Mouse (Mus musculus): ENCODE measurements around the gene Gm13275. TPM values are rescaled to one million over a fixed set of nuclear protein-coding genes. Genes with fewer than 3 reads are reported as not detected.
A peak's percentile ranks its signal among the peaks of the same experiment; 100 is the strongest.
"Not testable (repeated sequence)": the region's sequence is repeated elsewhere in the genome, so short reads cannot be mapped to it uniquely, and the experiment has no call there.

Gene Gm13275
- polyA plus RNA-seq, 1 experiment from 2014 or later, result not detected

DNA sequence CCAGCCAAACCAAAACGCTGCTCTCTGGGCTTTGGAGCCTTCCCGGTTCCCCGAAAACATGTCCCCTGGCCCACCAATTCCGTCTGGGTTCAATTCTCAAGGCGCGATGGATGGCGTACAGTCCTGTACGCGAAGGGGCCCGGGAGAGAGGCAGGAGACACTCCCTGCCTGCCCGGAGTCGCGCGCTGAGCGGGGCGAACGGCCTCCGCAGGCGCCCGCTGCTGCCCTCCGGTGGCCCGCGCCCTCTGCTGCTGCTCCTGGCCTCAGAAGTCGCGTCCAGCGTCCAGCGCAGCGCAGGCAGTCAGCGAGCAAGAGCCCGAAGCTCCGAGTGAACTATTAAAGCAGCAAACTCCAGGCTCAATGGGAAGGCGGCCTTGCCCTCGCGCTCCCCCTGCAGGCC, 11.5 kb downstream of the Gm13275 start:
- not testable (repeated sequence) for H3K9ac ChIP-seq (replicated peaks); H3K27ac ChIP-seq (ENCODE audit: low read depth); ATAC-seq; H3K27me3 ChIP-seq (ENCODE audit: insufficient read depth, low read length); DNase-seq; H3K9me3 ChIP-seq (ENCODE audit: low read length); H3K4me3 ChIP-seq (ENCODE audit: low read depth, low read length); H3K4me2 ChIP-seq (ENCODE audit: low read depth, low read length); H3K4me1 ChIP-seq (ENCODE audit: insufficient read depth); H3K36me3 ChIP-seq (replicated peaks; ENCODE audit: insufficient read depth, low read length)
- WGBS (ENCODE audit: insufficient replicate concordance), result no CpG with 5 or more reads among the region's 34 CpGs
- TF ChIP-seq CTCF (IDR thresholded peaks at IDR 0.05; ENCODE audit: low read depth), result peak; percentile 41

DNA sequence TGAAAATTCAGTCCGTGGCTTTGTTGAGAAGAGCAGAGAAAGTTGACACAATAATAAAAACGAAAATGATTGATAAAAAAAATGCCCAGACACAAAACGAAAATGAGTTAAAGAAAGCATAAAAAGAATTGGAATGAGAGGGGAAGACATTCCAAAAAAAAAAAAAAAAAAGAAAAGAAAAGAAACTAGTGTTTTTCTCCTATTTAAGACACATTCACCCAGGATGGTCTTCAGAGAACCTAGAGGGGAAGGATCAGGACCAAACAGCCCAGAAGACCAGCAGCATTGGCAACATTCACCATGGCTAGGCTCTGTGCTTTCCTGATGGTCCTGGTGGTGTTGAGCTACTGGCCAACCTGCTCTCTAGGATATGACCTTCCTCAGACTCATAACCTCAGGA, 21.6 kb downstream of the Gm13275 start, which contains the start of gene Ifna7:
Gene Ifna7, plus strand, starts transcription at position 301 of the 400 bp plus-strand sequence.
- H3K9ac ChIP-seq (replicated peaks), result no peak within 1 kb of the TSS
- H3K36me3 ChIP-seq (replicated peaks; ENCODE audit: insufficient read depth, low read length), result no peaks in the 10 kb centered on the region
- no peaks in the 10 kb centered on the region for H3K27me3 ChIP-seq (ENCODE audit: insufficient read depth, low read length)
- H3K4me1 ChIP-seq (ENCODE audit: insufficient read depth), result no peaks in the 10 kb centered on the region
- H3K4me2 ChIP-seq (ENCODE audit: low read depth, low read length), result no peak within 1 kb of the TSS
- 53% methylated on average over 3 of the region's 3 CpGs for WGBS (ENCODE audit: insufficient replicate concordance)
- ATAC-seq (no peak), DNase-seq (no peak)
- TF ChIP-seq CTCF (IDR thresholded peaks at IDR 0.05; ENCODE audit: low read depth) (no peak), EP300 (IDR thresholded peaks at IDR 0.05; ENCODE audit: low read depth) (no peak)
- no peak within 1 kb of the TSS for H3K27ac ChIP-seq (ENCODE audit: low read depth)
- no peak within 1 kb of the TSS for H3K4me3 ChIP-seq (ENCODE audit: low read depth, low read length)
- H3K9me3 ChIP-seq (ENCODE audit: low read length), result no peaks in the 10 kb centered on the region

DNA sequence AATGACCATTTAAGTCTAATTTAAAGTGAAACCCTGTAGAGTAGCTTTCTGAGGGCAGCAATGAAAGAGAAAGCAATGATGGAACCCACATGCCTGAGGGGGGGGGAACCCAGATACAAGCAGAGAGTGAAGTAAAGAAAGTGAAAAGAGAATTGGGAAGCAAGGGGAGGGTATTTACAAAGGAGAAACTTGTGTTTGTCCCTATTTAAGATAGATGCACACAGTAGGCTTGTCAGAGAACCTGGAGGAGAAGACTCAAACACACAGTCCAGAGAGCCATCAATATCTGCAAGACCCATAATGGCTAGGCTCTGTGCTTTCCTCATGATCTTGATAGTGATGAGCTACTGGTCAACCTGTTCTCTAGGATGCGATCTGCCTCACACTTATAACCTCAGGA, 25.4 kb downstream of the Gm13275 start, which contains the start of gene Ifna11:
Gene Ifna11, plus strand, starts transcription at position 301 of the 400 bp plus-strand sequence.
- Histone ChIP-seq H3K4me3 (ENCODE audit: low read depth, low read length) (no peak within 1 kb of the TSS), H3K36me3 (replicated peaks; ENCODE audit: insufficient read depth, low read length) (no peaks in the 10 kb centered on the region), H3K4me2 (ENCODE audit: low read depth, low read length) (no peak within 1 kb of the TSS), H3K9ac (replicated peaks) (no peak within 1 kb of the TSS), H3K9me3 (ENCODE audit: low read length) (no peaks in the 10 kb centered on the region), H3K27me3 (ENCODE audit: insufficient read depth, low read length) (no peaks in the 10 kb centered on the region), H3K4me1 (ENCODE audit: insufficient read depth) (no peaks in the 10 kb centered on the region), H3K27ac (ENCODE audit: low read depth) (no peak within 1 kb of the TSS)
- no peak for TF ChIP-seq CTCF (IDR thresholded peaks at IDR 0.05; ENCODE audit: low read depth)
- TF ChIP-seq EP300 (IDR thresholded peaks at IDR 0.05; ENCODE audit: low read depth), result no peak
- ATAC-seq (no peak), DNase-seq (no peak)
- 60% methylated on average over 1 of the region's 1 CpGs for WGBS (ENCODE audit: insufficient replicate concordance)

DNA sequence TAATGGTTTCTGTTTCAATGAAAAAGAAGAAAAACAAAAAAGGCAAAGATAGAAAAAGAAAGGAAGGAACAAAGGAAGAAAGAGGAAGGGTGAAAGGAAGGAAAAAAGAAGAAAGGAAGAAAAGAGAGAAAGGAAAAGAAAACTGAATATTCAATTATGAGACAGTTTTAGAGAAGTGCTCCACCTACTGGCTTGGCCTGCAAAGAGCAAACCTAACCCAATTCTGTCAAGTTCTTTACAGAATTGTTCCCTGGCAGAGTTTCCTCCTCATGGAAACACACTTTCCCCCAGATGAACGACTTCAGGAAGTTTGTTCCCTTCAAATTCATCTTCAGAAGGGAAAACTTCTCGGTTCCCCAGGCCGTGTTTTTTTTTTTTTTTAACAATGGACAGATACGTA, 28.7 kb downstream of the Gm13275 start:
- H3K27me3 ChIP-seq (ENCODE audit: insufficient read depth, low read length), result no peaks in the 10 kb centered on the region
- H3K4me2 ChIP-seq (ENCODE audit: low read depth, low read length), result no peak overlapping the region
- no peaks in the 10 kb centered on the region for H3K9me3 ChIP-seq (ENCODE audit: low read length)
- DNase-seq, result no peak
- no peaks in the 10 kb centered on the region for H3K36me3 ChIP-seq (replicated peaks; ENCODE audit: insufficient read depth, low read length)
- no peak for ATAC-seq
- no peak for TF ChIP-seq EP300 (IDR thresholded peaks at IDR 0.05; ENCODE audit: low read depth)
- peak; percentile 53 for TF ChIP-seq CTCF (IDR thresholded peaks at IDR 0.05; ENCODE audit: low read depth)
- no peak overlapping the region for H3K27ac ChIP-seq (ENCODE audit: low read depth)
- H3K4me1 ChIP-seq (ENCODE audit: insufficient read depth), result no peaks in the 10 kb centered on the region
- no peak overlapping the region for H3K4me3 ChIP-seq (ENCODE audit: low read depth, low read length)
- 23% methylated on average over 4 of the region's 4 CpGs for WGBS (ENCODE audit: insufficient replicate concordance)
- no peak overlapping the region for H3K9ac ChIP-seq (replicated peaks)

DNA sequence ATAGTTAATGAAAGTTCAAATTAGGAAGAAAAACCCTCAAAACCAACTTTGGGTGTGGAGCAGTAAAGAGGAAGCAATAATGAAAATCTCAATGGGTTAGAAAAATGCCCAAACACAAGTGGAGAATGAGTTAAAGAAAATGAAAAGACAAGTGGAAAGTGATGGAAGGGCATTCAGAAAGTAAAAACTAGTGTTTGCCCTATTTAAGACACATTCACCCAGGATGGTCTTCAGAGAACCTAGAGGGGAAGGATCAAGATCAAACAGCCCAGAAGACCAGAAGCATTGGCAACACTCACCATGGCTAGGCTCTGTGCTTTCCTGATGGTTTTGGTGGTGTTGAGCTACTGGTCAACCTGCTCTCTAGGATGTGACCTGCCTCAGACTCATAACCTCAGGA, 32.8 kb downstream of the Gm13275 start, which contains the start of gene Ifna6:
Gene Ifna6, plus strand, starts transcription at position 301 of the 400 bp plus-strand sequence.
- not testable (repeated sequence) for ATAC-seq; H3K36me3 ChIP-seq (replicated peaks; ENCODE audit: insufficient read depth, low read length); H3K4me1 ChIP-seq (ENCODE audit: insufficient read depth); H3K4me2 ChIP-seq (ENCODE audit: low read depth, low read length); H3K27me3 ChIP-seq (ENCODE audit: insufficient read depth, low read length); DNase-seq; H3K4me3 ChIP-seq (ENCODE audit: low read depth, low read length); H3K9ac ChIP-seq (replicated peaks); H3K9me3 ChIP-seq (ENCODE audit: low read length); H3K27ac ChIP-seq (ENCODE audit: low read depth)

DNA sequence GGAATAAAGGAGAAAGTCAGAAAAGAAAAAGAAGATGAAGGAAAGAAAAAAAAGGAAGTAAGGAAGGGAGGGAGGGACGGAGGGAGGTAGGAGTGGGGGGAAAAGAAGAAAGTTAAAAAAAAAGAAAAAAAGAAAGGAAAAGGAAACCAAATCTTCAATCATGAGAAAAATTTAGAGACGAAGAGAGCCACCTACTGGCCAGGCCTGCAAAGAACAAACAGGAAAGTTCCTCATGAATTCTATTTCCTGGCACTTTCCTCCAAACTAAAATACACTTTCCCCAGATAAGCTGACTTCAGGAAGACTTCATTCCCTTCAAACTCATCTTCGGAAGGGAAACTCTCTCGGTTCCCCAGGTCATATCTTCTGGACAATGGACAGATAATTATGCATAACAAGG, 36.2 kb downstream of the Gm13275 start:
- TF ChIP-seq CTCF (IDR thresholded peaks at IDR 0.05; ENCODE audit: low read depth) (peak; percentile 44), EP300 (IDR thresholded peaks at IDR 0.05; ENCODE audit: low read depth) (no peak)
- H3K4me2 ChIP-seq (ENCODE audit: low read depth, low read length), result no peak overlapping the region
- no peak overlapping the region for H3K4me3 ChIP-seq (ENCODE audit: low read depth, low read length)
- ATAC-seq (no peak), DNase-seq (no peak)
- H3K27ac ChIP-seq (ENCODE audit: low read depth), result no peak overlapping the region
- H3K27me3 ChIP-seq (ENCODE audit: insufficient read depth, low read length), result no peaks in the 10 kb centered on the region
- no peak overlapping the region for H3K9ac ChIP-seq (replicated peaks)
- no peaks in the 10 kb centered on the region for H3K4me1 ChIP-seq (ENCODE audit: insufficient read depth)
- no peaks in the 10 kb centered on the region for H3K9me3 ChIP-seq (ENCODE audit: low read length)
- H3K36me3 ChIP-seq (replicated peaks; ENCODE audit: insufficient read depth, low read length), result no peaks in the 10 kb centered on the region
- 24% methylated on average over 4 of the region's 4 CpGs for WGBS (ENCODE audit: insufficient replicate concordance)

DNA sequence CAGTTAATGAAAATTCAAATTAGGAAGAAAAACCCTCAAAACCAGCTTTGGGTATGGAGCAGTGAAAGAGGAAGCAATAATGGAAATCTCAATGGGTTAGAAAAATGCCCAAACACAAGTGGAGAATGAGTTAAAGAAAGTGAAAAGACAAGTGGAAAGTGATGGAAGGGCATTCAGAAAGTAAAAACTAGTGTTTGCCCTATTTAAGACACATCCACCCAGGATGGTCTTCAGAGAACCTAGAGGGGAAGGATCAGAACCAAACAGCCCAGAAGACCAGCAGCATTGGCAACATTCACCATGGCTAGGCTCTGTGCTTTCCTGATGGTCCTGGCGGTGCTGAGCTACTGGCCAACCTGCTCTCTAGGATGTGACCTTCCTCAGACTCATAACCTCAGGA, 40.9 kb downstream of the Gm13275 start, which contains the start of gene Ifna5:
Gene Ifna5, plus strand, starts transcription at position 301 of the 400 bp plus-strand sequence.
- H3K27ac ChIP-seq (ENCODE audit: low read depth); H3K4me3 ChIP-seq (ENCODE audit: low read depth, low read length); H3K27me3 ChIP-seq (ENCODE audit: insufficient read depth, low read length); H3K4me2 ChIP-seq (ENCODE audit: low read depth, low read length); H3K36me3 ChIP-seq (replicated peaks; ENCODE audit: insufficient read depth, low read length); H3K9ac ChIP-seq (replicated peaks); H3K9me3 ChIP-seq (ENCODE audit: low read length); H3K4me1 ChIP-seq (ENCODE audit: insufficient read depth); ATAC-seq; DNase-seq: not testable (repeated sequence)
- WGBS (ENCODE audit: insufficient replicate concordance), result 75% methylated on average over 1 of the region's 1 CpGs
